ENCODE assay signal across 8 mouse cellular contexts in the genomic region with DNA sequence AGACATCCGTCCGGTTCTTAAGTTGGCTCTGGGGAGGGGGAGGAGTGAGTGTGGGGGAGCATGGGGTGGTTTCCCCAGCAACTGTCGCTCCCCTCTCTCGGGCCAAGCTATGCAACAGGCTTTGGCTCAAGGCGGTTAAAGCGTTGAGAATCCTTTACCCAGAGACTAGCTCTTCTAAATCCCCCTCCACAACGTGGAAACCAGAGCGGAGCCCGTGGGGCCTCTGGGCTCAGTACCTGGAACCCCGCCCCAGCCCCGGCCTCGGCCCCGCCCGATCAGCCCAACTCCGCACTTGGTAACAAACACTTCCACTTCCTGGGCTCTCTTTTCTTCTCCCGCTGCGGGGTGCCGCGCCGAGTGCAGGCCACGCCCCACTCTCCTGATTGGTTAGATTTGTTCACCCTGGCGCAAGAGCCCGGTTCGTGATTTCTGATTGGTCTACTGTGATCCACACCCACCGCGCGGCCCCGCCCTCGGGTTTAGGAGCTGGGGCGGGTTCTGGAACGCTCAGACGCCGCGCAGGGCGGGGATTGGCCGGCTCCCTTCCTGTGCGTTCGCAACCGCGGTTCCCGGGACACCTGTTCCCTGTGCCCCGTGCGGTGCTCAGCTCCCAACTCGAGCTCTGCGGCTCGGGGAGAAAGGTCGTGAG. TPM values are rescaled to one million over a fixed set of nuclear protein-coding genes. Genes with fewer than 3 reads are reported as not detected.
DNase-seq lines count a peak whose midpoint lies in the region; ATAC-seq lines count a peak whose summit lies in the region.

Gene Slc9a3r1, plus strand, starts transcription at position 510 of the 649 bp plus-strand sequence.

- H3K9ac ChIP-seq in intestine, embryonic 14.5 days (ENCODE audit: low read length) = peak within 1 kb of the TSS; percentile 55

- H3K4me1 ChIP-seq in intestine, embryonic 14.5 days (replicated peaks; ENCODE audit: control insufficient read depth, insufficient read depth, low read length) = peaks cover 27% of the 10 kb centered on the region

- H3K36me3 ChIP-seq in intestine, embryonic 14.5 days (ENCODE audit: control insufficient read depth, insufficient read depth, low read length) = no peaks in the 10 kb centered on the region

- H3K4me2 ChIP-seq in intestine, embryonic 14.5 days (ENCODE audit: low read length) = peak within 1 kb of the TSS; percentile 76

- DNase-seq in adrenal gland, adult 18-20 months (ENCODE audit: low spot score in 2 of 2) = peak; percentile 98
- DNase-seq in embryo, embryonic 11 days = peak; percentile 99
- peak; percentile 98 for DNase-seq in gastrocnemius, postnatal 25 days
- DNase-seq in intestine, embryonic 14.5 days (ENCODE audit: low spot score) = peak; percentile 97
- peak; percentile 91 to 94 for DNase-seq in left cerebral cortex, postnatal 14 days (ENCODE audit: low spot score in 2 of 2)
- peak; percentile 98 for DNase-seq in mesoderm, embryonic 11.5 days (ENCODE audit: low read depth, low spot score)
- DNase-seq in right cerebral cortex, postnatal 36 days (ENCODE audit: low spot score in 2 of 2) = peak; percentile 88 to 90
- DNase-seq in yolk sac, embryonic 10.5 days (ENCODE audit: low spot score) = peak; percentile 99

- H3K4me3 ChIP-seq in intestine, embryonic 14.5 days (ENCODE audit: low read depth, low read length) = peak within 1 kb of the TSS; percentile 75

- peak; percentile 90 for ATAC-seq in intestine, embryonic 14.5 days (replicated peaks; ENCODE audit: low FRiP score, low TSS enrichment, low read depth)

- under 1% methylated on average over 47 of the region's 47 CpGs for WGBS in intestine, embryonic 14.5 days

- no peaks in the 10 kb centered on the region for H3K9me3 ChIP-seq in intestine, embryonic 14.5 days (ENCODE audit: control insufficient read depth, low read length)

- peak within 1 kb of the TSS; percentile 62 for H3K27ac ChIP-seq in intestine, embryonic 14.5 days (ENCODE audit: low read depth)

- no peaks in the 10 kb centered on the region for H3K27me3 ChIP-seq in intestine, embryonic 14.5 days (replicated peaks; ENCODE audit: control insufficient read depth, insufficient read depth, low read length)

- intact Hi-C loops in left cerebral cortex, postnatal 14 days (cut with DNase I) = loop anchor here (2.0 to 5.0 kb wide), 2 partner anchors 20 to 104 kb away; partner anchors contain the start of gene Grin2c

RNA-seq across cellular contexts. Expression of gene Slc9a3r1, which starts in this region (rescaled TPM):
- total RNA-seq in adrenal gland, adult 18-20 months (2021) = 10 to 100 TPM; 17.2 to 19.3 TPM
- 1 to 10 TPM; 2.3 to 3.9 TPM for total RNA-seq in gastrocnemius, postnatal 25 days (2021)
- polyA plus RNA-seq in intestine, embryonic 14.5 days (2014; fragmentation: Nextera tagmentation; extraction: Ambion mirVana) = 157 and 165 TPM in 2 replicates
- total RNA-seq in left cerebral cortex, postnatal 14 days (2021) = 10 to 100 TPM; 76.2 to 83.0 TPM

Comparison
In these comparisons a context has a peak if more than half of its experiments do, and no peak if none do; other contexts are left out.
1. Peak in every context shown above with its lines: DNase-seq, ATAC-seq, H3K4me3 ChIP-seq and H3K27ac ChIP-seq.